Mouse (Mus musculus): ENCODE data around the gene Ap3m1. TPM values are rescaled to one million over a fixed set of nuclear protein-coding genes. Genes with fewer than 3 reads are reported as not detected.

The Ap3m1 gene
- polyA plus RNA-seq, 1 experiment from 2014 or later = 101 TPM

DNA sequence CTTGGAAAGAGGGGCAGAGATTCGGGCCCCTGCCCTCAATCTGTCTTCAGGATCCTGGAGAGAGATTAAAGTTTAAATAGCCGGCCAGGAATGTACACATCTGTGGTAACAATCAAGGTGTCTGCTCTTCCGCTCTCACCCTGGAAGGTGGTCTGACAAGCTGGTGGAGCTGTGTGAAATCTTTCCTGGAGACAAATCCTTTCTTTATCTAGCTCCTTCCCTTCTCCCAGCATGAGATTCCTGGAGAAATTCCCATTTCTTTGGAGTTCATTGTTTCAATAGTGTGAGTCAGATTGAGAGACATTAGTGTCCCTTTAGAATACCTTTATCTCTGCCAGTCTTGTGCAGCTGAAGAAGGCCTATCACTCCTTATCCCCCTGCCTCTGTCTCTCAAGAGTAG is 36.4 kb upstream of the Ap3m1 start:
- ATAC-seq = no peak
- H3K36me3 ChIP-seq (ENCODE audit: control insufficient read depth, insufficient read depth) = no peaks in the 10 kb centered on the region
- no peak overlapping the region for H3K27ac ChIP-seq (ENCODE audit: low read length)
- no peak overlapping the region for H3K9ac ChIP-seq (replicated peaks; ENCODE audit: low read depth, low read length)
- no peaks in the 10 kb centered on the region for H3K27me3 ChIP-seq (replicated peaks; ENCODE audit: control insufficient read depth, insufficient read depth, low read length)
- WGBS = 40% methylated on average over 3 of the region's 3 CpGs
- H3K4me3 ChIP-seq (replicated peaks; ENCODE audit: low read length) = no peak overlapping the region
- H3K4me2 ChIP-seq (ENCODE audit: low read length) = no peak overlapping the region
- H3K9me3 ChIP-seq (ENCODE audit: control insufficient read depth, low read length) = no peaks in the 10 kb centered on the region
- H3K4me1 ChIP-seq (replicated peaks; ENCODE audit: control insufficient read depth, insufficient read depth, low read length) = no peaks in the 10 kb centered on the region

GRCm38 (mm10) chr14:21087390-21088060 is 35.2 kb upstream of the Ap3m1 start:
- H3K4me1 ChIP-seq (replicated peaks; ENCODE audit: control insufficient read depth, insufficient read depth, low read length) = no peaks in the 10 kb centered on the region
- H3K36me3 ChIP-seq (ENCODE audit: control insufficient read depth, insufficient read depth) = no peaks in the 10 kb centered on the region
- no peak overlapping the region for H3K4me2 ChIP-seq (ENCODE audit: low read length)
- 65% methylated on average over 4 of the region's 4 CpGs for WGBS
- H3K4me3 ChIP-seq (replicated peaks; ENCODE audit: low read length) = no peak overlapping the region
- no peak for ATAC-seq
- H3K27me3 ChIP-seq (replicated peaks; ENCODE audit: control insufficient read depth, insufficient read depth, low read length) = no peaks in the 10 kb centered on the region
- H3K9me3 ChIP-seq (ENCODE audit: control insufficient read depth, low read length) = no peaks in the 10 kb centered on the region
- H3K27ac ChIP-seq (ENCODE audit: low read length) = no peak overlapping the region
- H3K9ac ChIP-seq (replicated peaks; ENCODE audit: low read depth, low read length) = no peak overlapping the region

- Histone ChIP-seq H3K4me1 (replicated peaks; ENCODE audit: control insufficient read depth, insufficient read depth, low read length) (no peaks in the 10 kb centered on the region), H3K27ac (ENCODE audit: low read length) (no peak overlapping the region), H3K4me2 (ENCODE audit: low read length) (no peak overlapping the region), H3K36me3 (ENCODE audit: control insufficient read depth, insufficient read depth) (no peaks in the 10 kb centered on the region), H3K9me3 (ENCODE audit: control insufficient read depth, low read length) (no peaks in the 10 kb centered on the region), H3K4me3 (replicated peaks; ENCODE audit: low read length) (no peak overlapping the region), H3K9ac (replicated peaks; ENCODE audit: low read depth, low read length) (no peak overlapping the region), H3K27me3 (replicated peaks; ENCODE audit: control insufficient read depth, insufficient read depth, low read length) (no peaks in the 10 kb centered on the region)
- no peak for ATAC-seq
- WGBS = 62% methylated on average over 7 of the region's 7 CpGs
Observed at GRCm38 (mm10) chr14:21086827-21087351, 34.6 kb upstream of the Ap3m1 start.

GRCm38 (mm10) chr14:21086106-21086505 is 33.8 kb upstream of the Ap3m1 start:
- Histone ChIP-seq H3K36me3 (ENCODE audit: control insufficient read depth, insufficient read depth) (no peaks in the 10 kb centered on the region), H3K4me2 (ENCODE audit: low read length) (no peak overlapping the region), H3K4me1 (replicated peaks; ENCODE audit: control insufficient read depth, insufficient read depth, low read length) (no peaks in the 10 kb centered on the region), H3K27ac (ENCODE audit: low read length) (no peak overlapping the region), H3K4me3 (replicated peaks; ENCODE audit: low read length) (no peak overlapping the region), H3K9me3 (ENCODE audit: control insufficient read depth, low read length) (no peaks in the 10 kb centered on the region), H3K9ac (replicated peaks; ENCODE audit: low read depth, low read length) (no peak overlapping the region), H3K27me3 (replicated peaks; ENCODE audit: control insufficient read depth, insufficient read depth, low read length) (no peaks in the 10 kb centered on the region)
- no peak for ATAC-seq
- 34% methylated on average over 2 of the region's 2 CpGs for WGBS

DNA sequence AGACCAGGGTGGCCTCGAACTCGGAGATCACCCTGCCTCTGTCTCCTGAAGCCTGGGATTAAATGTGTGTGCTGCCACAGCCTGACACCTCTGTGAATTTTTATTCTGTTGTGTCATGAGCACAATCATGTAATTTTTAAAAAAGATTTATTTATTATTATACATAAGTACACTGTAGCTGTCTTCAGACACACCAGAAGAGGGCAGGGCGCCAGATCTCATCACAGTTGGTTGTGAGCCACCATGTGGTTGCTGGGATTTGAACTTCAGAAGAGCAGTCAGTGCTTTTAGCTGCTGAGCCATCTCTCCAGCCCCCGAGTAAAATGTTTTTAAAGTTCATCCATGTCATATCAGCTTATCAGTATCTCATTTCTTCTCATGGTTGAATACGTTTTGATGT is 33.4 kb upstream of the Ap3m1 start:
- no peak for ATAC-seq
- Histone ChIP-seq H3K9ac (replicated peaks; ENCODE audit: low read depth, low read length) (no peak overlapping the region), H3K4me1 (replicated peaks; ENCODE audit: control insufficient read depth, insufficient read depth, low read length) (no peaks in the 10 kb centered on the region), H3K27me3 (replicated peaks; ENCODE audit: control insufficient read depth, insufficient read depth, low read length) (no peaks in the 10 kb centered on the region), H3K4me2 (ENCODE audit: low read length) (no peak overlapping the region), H3K9me3 (ENCODE audit: control insufficient read depth, low read length) (no peaks in the 10 kb centered on the region), H3K27ac (ENCODE audit: low read length) (no peak overlapping the region), H3K36me3 (ENCODE audit: control insufficient read depth, insufficient read depth) (no peaks in the 10 kb centered on the region), H3K4me3 (replicated peaks; ENCODE audit: low read length) (no peak overlapping the region)
- WGBS = 85% methylated on average over 5 of the region's 5 CpGs

DNA sequence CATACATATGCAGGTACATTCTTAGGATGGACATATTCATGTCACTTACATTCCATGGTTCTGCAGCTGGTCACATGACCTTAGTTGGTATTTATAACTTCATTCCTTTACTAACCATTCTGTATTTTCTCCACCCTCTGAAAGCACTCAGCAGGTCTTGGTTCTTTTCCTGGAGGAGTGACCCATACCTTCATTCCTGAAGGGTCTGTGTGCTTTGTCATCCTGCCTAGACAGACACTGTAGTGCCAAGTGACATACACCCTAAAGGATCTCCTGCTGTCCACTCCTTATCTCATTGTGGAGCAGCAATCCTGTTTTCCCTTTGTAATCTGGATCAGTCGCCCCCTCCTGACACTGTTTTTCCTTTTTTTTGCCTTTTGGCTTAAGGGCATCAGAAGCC is 30.5 kb upstream of the Ap3m1 start:
- H3K4me1 ChIP-seq (replicated peaks; ENCODE audit: control insufficient read depth, insufficient read depth, low read length) = no peaks in the 10 kb centered on the region
- H3K27ac ChIP-seq (ENCODE audit: low read length) = no peak overlapping the region
- H3K9ac ChIP-seq (replicated peaks; ENCODE audit: low read depth, low read length) = no peak overlapping the region
- H3K9me3 ChIP-seq (ENCODE audit: control insufficient read depth, low read length) = no peaks in the 10 kb centered on the region
- no peak for ATAC-seq
- no peaks in the 10 kb centered on the region for H3K27me3 ChIP-seq (replicated peaks; ENCODE audit: control insufficient read depth, insufficient read depth, low read length)
- no peak overlapping the region for H3K4me2 ChIP-seq (ENCODE audit: low read length)
- H3K36me3 ChIP-seq (ENCODE audit: control insufficient read depth, insufficient read depth) = no peaks in the 10 kb centered on the region
- no peak overlapping the region for H3K4me3 ChIP-seq (replicated peaks; ENCODE audit: low read length)
- WGBS = 55% methylated on average over 1 of the region's 1 CpGs

DNA sequence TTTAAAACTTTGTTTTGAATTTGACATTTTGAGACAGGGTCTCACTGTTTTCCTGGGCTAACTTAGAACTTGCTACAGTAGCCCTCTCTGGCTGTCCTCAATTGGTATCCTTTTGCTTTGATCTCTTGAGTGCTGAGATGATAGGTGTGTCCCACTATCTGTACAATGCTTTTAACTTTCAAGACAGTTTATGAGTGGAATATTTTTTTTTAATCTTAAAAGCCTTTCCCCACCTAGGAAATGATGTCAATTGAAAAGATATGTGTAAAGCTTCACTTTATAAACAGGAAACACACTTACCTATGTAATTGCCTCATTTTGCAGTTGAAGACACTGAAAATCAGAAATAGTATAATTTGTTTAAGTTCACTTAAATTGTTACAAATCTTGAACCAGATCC is 26.2 kb upstream of the Ap3m1 start:
- no peaks in the 10 kb centered on the region for H3K27me3 ChIP-seq (replicated peaks; ENCODE audit: control insufficient read depth, insufficient read depth, low read length)
- peaks cover 4% of the 10 kb centered on the region for H3K4me1 ChIP-seq (replicated peaks; ENCODE audit: control insufficient read depth, insufficient read depth, low read length)
- no peaks in the 10 kb centered on the region for H3K9me3 ChIP-seq (ENCODE audit: control insufficient read depth, low read length)
- no peak for ATAC-seq
- H3K4me2 ChIP-seq (ENCODE audit: low read length) = no peak overlapping the region
- H3K4me3 ChIP-seq (replicated peaks; ENCODE audit: low read length) = no peak overlapping the region
- H3K27ac ChIP-seq (ENCODE audit: low read length) = no peak overlapping the region
- no peaks in the 10 kb centered on the region for H3K36me3 ChIP-seq (ENCODE audit: control insufficient read depth, insufficient read depth)
- H3K9ac ChIP-seq (replicated peaks; ENCODE audit: low read depth, low read length) = no peak overlapping the region

DNA sequence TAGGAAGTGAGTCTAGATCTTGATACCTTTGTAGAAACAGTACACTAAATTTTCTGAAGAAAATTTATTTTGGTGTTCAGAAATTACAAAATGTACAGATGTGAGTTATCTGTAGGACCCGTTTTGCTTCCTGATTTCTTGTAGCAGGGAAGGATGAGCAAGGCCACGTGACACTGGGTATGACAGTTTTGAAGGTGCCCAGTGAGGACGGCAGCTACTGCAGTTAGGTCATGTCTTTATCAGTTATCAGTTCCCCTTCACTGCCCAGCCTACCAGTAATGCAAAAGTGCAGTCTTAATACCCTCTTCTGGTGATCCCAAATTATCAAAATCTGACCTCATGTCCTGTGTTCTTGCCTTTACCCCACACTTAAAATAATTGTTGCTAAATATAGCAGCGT is 25.6 kb upstream of the Ap3m1 start:
- Histone ChIP-seq H3K9me3 (ENCODE audit: control insufficient read depth, low read length) (no peaks in the 10 kb centered on the region), H3K4me2 (ENCODE audit: low read length) (no peak overlapping the region), H3K4me1 (replicated peaks; ENCODE audit: control insufficient read depth, insufficient read depth, low read length) (peaks cover 4% of the 10 kb centered on the region), H3K27me3 (replicated peaks; ENCODE audit: control insufficient read depth, insufficient read depth, low read length) (no peaks in the 10 kb centered on the region), H3K4me3 (replicated peaks; ENCODE audit: low read length) (no peak overlapping the region), H3K36me3 (ENCODE audit: control insufficient read depth, insufficient read depth) (no peaks in the 10 kb centered on the region), H3K27ac (ENCODE audit: low read length) (no peak overlapping the region), H3K9ac (replicated peaks; ENCODE audit: low read depth, low read length) (no peak overlapping the region)
- no peak for ATAC-seq
- whole genome bisulfite sequencing = 93% methylated on average over 4 of the region's 4 CpGs

- Histone ChIP-seq H3K36me3 (ENCODE audit: control insufficient read depth, insufficient read depth) (no peaks in the 10 kb centered on the region), H3K9me3 (ENCODE audit: control insufficient read depth, low read length) (no peaks in the 10 kb centered on the region), H3K4me2 (ENCODE audit: low read length) (peak overlapping the region; percentile 77), H3K4me1 (replicated peaks; ENCODE audit: control insufficient read depth, insufficient read depth, low read length) (peaks cover 4% of the 10 kb centered on the region), H3K9ac (replicated peaks; ENCODE audit: low read depth, low read length) (peak overlapping the region; percentile 77), H3K27me3 (replicated peaks; ENCODE audit: control insufficient read depth, insufficient read depth, low read length) (no peaks in the 10 kb centered on the region), H3K4me3 (replicated peaks; ENCODE audit: low read length) (peak overlapping the region; percentile 75), H3K27ac (ENCODE audit: low read length) (no peak overlapping the region)
- ATAC-seq = peak; percentile 24; the same call in 1 of the 2 replicates
- 38% methylated on average over 7 of the region's 7 CpGs for WGBS
Observed at GRCm38 (mm10) chr14:21076501-21077194, 24.3 kb upstream of the Ap3m1 start.

All from forebrain, embryonic 16.5 days (tissue).